Mouse (Mus musculus): Measurements from ENCODE around the gene Tll2. TPM values are rescaled to one million over a fixed set of nuclear protein-coding genes. Genes with fewer than 3 reads are reported as not detected.

Gene Tll2
- total RNA-seq (2021) = under 1 TPM; 0.43 to 0.47 TPM

DNA sequence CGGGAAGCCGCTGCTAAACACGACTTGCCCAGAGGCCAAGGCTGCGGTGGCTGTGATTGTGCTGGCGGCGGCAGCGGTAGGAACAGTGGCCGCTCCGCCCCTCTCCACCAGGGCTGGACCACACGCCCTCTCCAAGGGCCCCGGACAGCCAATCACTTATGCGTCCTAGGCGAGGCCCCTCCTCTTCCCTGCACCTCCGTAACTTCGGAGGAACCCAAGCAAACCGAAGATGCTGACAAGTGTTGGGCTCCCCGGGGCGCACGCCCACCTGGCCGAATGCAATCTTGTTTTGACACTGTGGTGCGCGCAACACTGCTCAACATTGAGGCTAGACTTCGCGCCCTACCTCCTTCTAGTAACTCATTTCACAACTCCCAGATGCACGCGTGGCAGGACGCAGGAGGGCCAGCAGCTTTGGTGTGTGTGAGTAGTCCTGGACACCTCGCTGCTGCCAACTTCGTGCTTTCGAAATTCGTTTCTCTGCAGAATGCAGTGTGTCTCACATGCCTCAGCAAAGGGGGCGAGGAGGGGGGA lies at the start of gene Tll2:
Gene Tll2 (minus strand): TSS at position 25 of the 534 bp plus-strand sequence.
- DNase-seq = peak; percentile 53 to 55
- intact Hi-C loops (cut with DNase I) = loop anchor here (5.0 kb wide), 1 partner anchor 120 kb away; no protein-coding TSS in a partner anchor

DNA sequence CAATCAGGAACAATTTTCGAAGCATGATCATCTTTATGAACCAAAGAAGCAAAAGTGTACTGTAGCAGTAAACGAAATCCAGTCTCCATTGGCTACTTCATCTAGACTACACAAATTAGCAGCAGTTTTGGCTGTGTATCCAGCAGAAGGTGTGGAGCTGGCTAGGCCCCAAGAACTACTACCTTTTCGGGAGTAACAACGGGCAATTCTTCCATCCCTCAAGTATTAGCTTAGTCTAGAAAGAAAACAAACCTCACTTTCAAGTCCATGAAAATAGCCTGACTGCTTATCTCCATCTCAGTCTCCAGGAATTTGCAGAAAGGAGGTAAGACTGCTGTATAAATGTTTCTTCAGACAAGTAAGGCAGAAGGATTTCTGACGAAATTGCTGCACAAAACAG lies 47.9 kb upstream of the Tll2 start:
- intact Hi-C loops (cut with DNase I) = no loop called here
- DNase-seq = no peak

DNA sequence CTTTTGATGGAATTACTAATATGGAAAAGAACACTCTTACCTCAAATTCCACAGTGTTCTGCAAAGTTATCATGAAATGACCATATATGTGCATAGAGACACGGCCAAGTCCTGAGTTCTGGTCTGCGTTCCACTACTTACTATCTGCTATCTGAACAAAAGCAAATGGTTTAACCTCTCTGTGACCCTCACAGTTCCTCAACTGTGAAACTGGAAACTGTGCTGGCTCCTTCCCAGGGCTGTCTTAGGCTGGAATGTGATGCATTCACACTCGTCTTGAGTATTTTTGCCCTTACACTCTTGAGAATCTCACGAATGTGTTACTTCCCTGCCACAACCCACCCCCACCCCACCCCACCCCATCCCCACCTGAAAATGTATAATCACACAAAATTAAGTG lies 42.3 kb upstream of the Tll2 start:
- DNase-seq = no peak
- intact Hi-C loops (cut with DNase I) = no loop called here

DNA sequence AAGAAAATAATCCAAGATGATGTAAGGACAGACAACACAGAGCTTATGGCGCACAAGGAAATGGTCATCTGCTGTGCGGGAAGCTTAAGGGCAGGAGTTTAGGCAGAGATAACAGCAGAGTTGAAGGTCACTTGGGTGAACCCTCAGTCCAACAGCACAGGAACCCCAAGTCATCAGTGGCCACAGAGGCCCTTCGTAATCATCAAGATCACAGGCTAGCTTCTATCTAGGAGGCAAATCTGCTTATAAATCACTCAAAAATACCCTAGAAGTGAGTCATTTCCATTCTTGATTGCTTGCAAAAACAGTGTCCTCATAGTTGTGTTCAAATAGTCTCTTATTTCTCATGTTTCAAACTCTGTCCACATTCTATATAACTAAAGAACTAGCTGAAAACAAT lies 41.6 kb upstream of the Tll2 start:
- no peak for DNase-seq
- intact Hi-C loops (cut with DNase I) = no loop called here

DNA sequence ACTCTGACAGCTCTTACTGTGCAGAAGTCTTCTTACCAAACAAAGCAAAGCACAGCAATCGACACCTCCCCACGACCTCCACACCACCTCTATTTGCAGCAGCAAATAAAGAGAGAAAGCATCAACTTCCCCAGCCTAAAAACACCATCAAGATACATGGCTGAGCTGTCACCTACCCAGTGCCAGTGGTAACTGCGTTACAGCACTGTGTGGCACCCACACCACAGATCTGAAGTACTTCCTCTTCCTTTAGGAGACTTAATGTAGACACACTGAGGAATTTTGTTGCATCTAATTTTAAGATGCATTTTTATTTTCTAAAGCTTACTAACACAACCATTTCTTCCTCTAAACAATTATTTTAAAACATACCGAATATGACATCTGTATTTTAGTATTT lies 39.6 kb upstream of the Tll2 start:
- DNase-seq = no peak
- intact Hi-C loops (cut with DNase I) = no loop called here

DNA sequence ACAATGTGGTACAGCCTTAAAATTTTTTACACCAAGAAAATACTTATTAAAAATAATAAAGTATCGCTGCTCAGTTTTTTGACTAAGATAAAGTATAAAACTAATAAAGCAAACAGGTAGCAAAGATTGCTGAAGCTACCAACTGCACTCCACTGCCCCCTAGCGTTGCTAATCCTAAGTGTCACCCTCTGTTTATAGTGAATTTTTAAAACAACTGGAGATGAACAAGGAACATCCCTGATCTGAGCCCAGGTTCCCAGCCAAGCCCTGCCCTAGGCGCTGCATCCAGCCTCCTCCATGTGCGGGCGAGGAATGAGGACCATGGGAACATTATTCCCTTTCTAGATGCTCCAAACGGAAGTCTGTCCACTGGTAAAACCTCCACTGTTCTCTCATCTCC lies 37.9 kb upstream of the Tll2 start:
- intact Hi-C loops (cut with DNase I) = loop anchor here (1.0 to 2.0 kb wide), 2 partner anchors 139 to 158 kb away; no protein-coding TSS in a partner anchor
- peak; percentile 51 to 71 for DNase-seq

DNA sequence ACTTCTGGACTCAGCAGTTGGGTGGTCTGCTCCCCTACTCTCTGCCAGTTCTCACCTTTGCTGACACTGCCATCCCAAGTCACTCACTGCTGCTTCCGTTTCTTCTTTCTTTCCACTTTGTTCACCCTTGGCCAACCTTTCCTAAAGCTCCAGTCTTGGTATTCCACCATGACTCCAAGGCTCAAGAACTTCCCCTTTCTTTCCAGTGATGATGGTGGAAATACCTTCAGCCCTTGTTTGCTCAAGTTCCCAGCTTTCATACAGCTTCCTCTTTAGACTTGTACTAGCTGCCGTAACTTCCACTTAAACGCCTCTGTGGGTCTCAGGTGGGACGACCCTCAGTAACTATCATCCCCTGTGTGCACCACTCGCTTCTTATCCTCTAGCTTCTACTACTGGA lies 35.4 kb upstream of the Tll2 start:
- intact Hi-C loops (cut with DNase I) = no loop called here
- DNase-seq = no peak

DNA sequence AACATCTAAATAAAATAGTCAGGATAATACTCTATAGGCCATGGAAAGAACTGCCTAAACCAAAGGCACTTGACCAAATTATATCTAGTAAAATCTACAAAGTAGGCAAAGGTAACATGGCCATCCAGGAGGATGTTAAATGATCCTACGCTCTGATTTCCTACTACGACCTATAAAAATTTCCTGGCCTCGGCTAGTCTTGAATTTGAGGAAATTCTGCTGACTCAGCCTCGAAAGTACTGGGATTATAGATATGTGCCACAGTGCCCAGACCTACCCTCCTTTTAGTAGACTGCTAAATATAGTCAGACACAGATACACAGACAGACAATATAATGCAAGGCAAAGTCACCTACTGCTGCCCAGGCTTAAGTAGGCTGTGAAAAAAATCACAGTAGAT lies 27.1 kb upstream of the Tll2 start:
- DNase-seq = no peak
- intact Hi-C loops (cut with DNase I) = no loop called here

DNA sequence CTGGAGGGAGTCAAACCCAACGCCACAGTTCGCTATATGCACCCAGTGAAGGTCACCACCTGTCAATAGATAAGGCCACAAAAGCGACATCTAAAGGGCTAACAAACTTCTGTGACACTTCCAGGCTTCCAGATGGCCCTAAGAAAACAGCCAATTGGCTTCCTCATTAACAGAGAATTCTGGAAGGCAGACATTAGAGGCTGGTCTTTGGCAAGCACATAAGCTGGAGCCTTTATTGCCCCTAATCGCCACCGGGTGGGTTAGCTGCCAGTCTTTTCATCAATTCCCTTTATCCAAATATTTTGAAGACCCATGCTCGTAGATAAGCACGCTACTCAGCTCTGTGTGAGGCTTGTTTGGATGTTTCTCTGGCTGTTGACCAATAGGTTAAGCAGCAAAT lies 1.7 kb upstream of the Tll2 start:
- intact Hi-C loops (cut with DNase I) = loop anchor here (5.0 kb wide), 1 partner anchor 121 kb away; no protein-coding TSS in a partner anchor
- DNase-seq = no peak

DNA sequence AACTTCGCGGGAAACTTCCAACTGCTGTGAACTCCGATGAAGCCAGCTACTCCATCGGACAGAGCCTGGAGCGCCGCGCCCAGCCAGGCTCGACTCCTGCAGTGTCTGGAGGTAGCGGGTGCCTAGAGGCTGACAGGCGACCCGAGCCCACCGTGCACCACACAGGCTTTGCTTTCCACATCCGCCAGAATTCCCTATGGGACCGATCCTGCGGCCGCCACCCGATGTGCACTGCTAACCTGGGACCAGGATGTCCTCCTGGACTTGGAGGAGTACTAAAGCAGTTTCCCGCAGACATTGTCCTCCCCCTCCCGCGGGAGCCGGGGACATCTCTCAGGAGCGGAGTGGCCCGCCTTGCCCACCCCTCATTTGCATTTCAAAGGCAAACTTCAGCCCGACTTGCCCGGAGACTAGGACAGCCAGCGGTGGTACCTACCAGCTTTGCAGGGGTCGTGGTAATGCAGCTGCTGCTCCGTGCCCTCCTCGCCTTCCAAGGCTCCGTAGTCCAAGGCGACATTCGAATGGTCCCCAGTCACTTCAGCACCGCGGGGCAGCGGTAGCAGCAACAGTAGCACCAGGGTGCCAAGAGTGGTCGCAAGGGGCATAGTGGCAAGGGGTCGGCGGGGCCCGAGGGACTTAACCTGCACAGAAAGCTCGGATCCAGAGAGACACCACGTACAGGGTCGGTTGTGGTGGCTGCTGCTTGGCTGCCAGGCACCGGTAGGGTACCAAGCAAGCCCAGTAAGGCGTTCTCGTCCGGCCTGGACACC lies 409 bp downstream of the Tll2 start:
- intact Hi-C loops (cut with DNase I) = loop anchor here (5.0 kb wide), 1 partner anchor 119 kb away; no protein-coding TSS in a partner anchor
- peak in 1 of 2 experiments; percentile 7 for DNase-seq

DNA sequence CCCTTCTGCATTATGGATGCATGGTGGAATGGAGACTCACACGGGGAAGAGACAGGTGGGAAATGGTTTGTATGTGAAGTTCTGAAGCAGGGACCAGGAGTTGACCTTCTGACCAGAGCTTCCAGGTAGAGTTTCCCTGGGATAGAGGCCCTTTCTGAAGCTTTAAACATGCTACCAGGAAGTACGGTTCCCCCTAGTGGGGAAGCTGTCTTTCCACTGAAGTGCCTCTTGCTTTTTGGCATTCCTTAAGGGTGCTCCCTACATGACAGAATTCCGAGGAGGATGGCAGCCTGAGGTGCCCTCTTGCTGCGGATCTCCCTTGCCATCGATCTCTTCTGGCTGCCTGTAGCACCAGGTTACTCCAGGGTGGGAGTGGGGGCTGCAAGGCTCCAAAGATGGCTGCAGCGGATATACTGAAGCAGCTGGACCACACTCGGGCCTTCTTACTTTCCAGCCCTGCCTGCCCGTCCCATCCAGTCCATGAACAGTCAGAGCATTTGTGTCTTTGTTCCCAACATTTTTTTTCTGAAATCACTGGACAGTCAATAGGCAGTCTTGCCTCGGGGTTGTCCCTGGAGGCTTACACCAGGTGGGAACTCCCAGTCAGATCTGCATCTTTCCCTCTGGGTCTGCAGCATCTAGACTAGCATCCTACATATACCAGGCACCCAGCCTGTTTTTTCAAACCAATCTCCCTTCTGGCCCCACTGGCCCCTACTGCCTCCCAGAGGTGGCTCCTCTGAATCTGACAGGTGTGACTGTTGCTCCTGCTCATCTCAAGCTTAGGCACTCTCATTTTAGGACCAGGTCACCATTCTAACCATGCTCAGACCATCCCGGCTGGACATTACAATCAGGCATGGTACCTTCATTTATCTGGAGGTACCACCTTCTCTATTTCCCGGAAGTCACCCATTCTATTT lies 2.2 kb downstream of the Tll2 start:
- intact Hi-C loops (cut with DNase I) = loop anchor here (1.0 to 5.0 kb wide), 2 partner anchors 99 to 117 kb away; no protein-coding TSS in a partner anchor
- peak in 1 of 2 experiments; percentile 18 for DNase-seq

DNA sequence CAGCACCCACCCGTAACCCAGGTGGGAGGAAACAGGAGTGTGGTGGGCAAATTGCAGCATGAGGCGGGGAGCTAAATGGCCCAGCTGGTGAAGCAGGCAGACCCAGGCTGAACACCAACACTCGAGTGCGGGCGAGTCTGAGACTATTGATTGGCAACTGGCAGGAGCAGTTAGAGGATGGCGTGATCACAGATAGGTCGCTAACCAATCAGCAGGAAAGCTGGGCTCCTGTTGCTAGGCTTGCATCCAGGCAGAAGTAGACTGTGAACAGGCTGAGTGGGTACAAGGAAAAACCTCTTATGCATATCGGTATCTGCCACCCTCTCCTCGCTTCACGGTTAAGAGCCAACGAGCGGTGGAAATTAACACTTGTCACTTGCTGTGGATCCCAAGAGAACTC lies 9.0 kb downstream of the Tll2 start:
- intact Hi-C loops (cut with DNase I) = no loop called here
- DNase-seq = no peak

DNA sequence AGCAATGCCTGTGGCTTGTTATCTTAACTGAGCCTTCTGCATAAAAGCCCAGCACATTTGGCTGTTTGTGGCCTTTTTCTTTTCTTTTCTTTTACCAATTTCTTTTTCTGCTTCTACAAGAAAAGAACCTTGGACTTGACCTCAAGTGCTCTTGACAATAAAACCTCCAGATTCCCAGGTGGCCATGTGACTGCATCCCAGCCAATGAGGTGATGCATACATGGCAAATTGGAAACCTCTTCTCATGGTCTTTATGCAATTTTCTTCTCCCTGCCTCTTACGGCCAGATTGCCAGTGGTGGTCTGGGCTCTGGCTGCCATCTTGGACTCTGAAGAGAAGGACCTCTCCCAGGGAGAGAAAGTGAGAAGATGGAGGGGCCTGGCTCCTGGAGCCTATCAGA lies 13.3 kb downstream of the Tll2 start:
- no peak for DNase-seq
- intact Hi-C loops (cut with DNase I) = no loop called here

DNA sequence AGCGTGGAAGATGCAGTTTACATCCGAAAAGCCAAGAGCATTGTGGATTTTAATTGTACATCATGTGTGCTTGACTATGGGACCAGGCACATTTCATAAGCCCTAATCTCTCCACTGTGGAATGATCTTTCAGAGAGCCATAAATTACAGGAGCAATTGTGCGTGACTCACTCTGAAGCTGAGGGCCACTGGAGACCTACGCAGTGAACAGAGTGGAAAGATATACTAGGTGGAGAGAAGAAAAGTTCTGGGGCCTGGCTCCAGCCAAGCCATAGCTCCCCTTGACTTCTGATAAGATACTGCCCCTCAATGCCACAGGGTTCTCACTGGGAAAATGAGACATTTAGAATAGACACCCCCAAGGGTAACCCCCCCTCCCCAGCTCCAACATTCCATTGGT lies 13.7 kb downstream of the Tll2 start:
- no peak for DNase-seq
- intact Hi-C loops (cut with DNase I) = no loop called here

DNA sequence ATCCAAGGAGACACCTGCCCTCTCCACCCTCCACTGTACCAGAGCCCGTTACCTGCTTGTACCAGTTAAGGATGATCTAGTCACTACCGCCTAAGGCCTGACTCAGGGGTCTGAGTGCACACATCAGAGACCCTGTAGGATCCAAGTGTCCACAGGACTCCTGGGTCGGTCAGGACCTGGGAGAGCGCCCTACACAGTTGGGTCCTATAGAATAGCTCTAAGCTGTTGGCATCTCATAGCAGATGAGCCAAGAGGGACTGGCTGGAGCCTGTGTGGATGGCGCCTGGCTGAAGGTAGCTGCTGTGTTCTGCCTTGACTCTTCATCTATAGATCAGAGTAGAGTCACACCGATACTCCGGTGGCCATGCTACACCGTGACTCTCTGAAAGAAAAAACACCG lies 14.9 kb downstream of the Tll2 start:
- intact Hi-C loops (cut with DNase I) = no loop called here
- no peak for DNase-seq

DNA sequence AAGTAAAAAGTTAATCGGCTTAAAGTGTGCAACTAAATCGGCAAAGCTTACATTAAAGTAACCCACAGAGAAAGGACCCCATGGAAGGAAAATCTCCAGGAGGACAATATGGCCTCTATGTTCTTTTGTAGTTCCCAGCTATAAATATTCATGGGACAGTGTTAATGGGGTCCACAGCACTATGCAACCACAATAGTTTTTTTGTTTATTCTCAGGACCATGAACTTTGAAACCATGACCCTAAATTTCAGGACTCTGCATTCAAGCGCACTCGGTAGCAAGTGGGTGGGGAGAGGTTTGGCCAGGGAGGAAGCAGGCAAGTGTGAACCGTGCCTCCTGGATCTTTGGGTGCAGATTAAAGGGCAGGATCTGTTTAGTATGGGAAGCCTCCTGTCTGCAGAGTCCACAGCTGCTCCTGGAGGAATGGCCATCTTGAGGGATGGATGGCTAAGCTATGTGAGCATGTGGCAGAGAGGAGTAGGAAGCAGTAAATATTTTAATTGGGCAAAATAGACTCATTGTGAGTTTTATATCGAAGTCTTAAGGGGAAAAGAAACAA lies 15.7 kb downstream of the Tll2 start:
- no peak for DNase-seq
- intact Hi-C loops (cut with DNase I) = no loop called here

DNA sequence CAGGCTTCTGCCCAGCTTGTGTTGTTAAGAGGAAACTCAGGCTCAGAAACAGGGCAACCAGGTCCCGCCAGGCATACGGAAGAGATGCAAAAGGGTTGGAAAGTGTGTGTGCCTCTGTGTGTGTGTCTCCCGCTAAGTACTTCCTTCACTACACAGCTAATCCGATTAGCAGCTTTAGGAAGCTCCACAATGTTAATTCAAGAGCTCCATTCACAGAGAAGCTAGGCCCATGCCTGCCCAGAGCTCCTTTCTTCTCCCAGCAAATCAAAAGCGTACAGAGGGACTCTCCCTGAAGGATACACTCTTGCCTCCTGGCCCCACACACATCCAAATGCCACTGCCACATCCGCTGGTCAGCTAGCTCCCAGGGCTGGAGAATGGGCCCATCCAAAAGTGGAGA lies 29.3 kb downstream of the Tll2 start:
- intact Hi-C loops (cut with DNase I) = no loop called here
- no peak for DNase-seq

DNA sequence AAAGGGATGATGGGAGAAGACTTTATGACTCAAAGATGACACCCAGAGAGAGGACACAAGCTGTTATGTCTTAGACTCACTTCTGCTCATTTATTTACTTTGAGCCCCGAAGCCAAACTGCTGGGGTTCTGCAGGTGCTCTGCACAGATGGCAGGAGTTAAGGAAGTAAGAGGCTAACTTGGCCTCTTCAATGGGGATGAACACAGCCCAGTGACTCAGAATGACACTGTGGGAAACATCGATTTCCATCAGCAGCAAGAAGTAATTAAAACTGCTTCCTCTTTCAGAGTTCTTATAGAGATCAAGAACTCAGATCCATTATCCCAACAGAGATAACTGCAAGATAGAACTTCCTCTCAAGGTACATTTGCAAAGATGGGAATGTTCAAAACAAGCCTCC lies 29.8 kb downstream of the Tll2 start:
- no peak for DNase-seq
- intact Hi-C loops (cut with DNase I) = no loop called here

DNA sequence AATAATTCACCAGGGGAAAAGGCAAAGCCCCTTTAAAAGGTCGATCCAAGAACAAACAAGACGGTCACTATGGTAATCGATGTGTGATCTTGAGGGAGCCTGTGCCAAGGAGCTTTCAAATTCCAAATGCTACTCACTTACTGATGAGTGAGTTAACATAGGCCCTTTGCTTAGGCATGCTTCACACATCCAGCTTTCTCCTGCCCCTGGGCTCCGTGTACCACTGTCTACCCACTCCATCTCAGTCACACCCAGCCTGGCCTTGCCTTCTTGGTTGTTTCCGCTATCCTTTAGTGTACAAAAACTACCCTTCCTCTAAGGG lies 40.8 kb downstream of the Tll2 start:
- DNase-seq = no peak
- intact Hi-C loops (cut with DNase I) = no loop called here

DNA sequence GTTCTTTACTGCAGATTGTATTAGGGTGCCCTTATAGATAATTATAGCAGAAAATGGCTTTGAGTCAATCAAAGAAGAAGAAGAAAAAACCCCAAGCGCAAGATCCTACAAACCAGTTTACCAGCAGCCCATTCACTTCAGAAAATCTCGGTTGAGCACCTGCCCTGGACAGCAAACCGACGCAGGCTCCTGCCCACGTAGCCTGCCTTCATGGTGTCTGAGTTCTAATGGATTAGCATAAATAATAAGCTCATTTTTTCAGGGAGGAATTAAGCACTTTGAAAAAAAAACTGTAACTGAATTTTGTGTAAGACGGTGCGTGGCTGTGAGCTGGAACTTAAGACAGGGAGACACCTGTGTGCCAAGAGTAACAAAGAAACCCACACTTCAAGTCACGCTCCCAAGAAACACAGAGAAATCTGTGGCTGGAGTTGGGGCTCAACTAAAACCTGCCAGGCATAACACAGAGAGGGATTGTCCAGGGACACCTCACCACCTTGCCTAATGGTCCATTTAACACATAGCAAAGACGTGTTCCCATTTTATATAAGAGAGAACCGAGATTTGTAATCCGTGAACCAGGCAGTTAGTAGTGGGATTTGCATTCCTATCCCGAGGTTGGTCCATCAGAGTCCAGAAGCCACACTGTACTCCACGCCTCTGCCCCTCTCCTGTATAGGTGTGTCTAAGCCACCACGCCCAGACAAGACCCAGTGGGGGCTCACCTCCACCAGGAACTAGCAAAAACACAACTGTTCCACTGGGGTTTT lies 41.3 kb downstream of the Tll2 start:
- intact Hi-C loops (cut with DNase I) = no loop called here
- DNase-seq = no peak

Measured in heart, postnatal 36 days (tissue).